Mouse (Mus musculus): ENCODE results near the gene Cpsf6.

Gene Cpsf6

DNA sequence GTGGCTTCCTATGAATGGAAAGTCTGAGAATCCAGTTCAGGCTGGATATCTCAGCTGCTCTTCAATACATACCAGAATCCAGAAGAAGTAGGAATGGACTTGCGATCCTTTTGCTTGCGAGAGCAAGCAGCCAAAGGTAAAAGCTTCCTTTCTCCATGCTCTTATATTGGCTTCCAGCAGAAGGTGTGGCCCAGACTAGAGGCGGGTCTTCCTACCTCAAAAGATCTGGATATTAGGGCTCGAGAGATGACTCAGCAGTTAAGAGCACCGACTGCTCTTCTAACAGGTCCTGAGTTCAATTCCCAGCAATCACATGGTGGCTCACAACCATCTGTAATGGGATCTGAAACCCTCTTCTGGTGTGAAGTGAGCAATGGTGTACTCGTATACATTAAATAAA, at the start of gene Cpsf6:
Gene Cpsf6, minus strand, starts transcription at position 108 of the 400 bp plus-strand sequence.
- DNase-seq (ENCODE audit: low spot score) = no peak

DNA sequence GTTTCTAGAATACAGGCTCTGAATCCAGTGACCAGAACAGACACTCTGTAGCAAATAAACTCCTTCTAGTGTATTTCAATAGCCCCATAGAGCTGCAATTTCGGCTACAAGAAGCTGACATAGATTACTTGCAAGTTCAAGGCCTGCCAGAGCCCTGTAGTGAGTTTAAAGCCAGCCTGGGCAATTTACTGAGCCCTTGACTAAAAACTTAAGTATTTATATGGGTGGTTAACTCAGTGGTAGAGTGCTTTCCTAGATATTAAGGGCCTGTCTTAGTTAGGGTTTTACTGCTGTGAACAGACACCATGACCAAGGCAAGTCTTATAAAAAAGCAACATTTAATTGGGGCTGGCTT, 46.8 kb upstream of the Cpsf6 start:
- no peak for DNase-seq (ENCODE audit: low spot score)

GRCm38 (mm10) chr10:117425907-117426614, 46.2 kb upstream of the Cpsf6 start:
- DNase-seq (ENCODE audit: low spot score) = no peak

DNA sequence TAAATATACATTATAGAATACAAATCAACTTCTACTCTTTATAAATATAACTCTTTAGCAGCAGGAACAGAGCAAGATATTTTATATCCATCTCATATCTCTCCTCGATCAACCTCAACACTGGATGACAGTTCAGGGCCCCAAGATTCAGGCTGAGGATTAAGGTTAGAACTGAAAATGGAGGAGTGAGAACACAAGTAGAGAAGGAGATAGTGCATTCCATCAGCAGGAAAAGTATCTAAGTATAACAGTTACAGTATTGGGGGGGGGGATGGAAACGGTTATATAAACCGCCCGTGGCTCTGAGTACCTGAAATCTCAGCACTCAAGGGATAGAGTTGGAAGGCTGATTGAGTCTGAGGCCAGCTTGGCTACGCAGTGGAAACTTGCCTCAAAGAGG, 45.2 kb upstream of the Cpsf6 start:
- DNase-seq (ENCODE audit: low spot score) = no peak

DNA sequence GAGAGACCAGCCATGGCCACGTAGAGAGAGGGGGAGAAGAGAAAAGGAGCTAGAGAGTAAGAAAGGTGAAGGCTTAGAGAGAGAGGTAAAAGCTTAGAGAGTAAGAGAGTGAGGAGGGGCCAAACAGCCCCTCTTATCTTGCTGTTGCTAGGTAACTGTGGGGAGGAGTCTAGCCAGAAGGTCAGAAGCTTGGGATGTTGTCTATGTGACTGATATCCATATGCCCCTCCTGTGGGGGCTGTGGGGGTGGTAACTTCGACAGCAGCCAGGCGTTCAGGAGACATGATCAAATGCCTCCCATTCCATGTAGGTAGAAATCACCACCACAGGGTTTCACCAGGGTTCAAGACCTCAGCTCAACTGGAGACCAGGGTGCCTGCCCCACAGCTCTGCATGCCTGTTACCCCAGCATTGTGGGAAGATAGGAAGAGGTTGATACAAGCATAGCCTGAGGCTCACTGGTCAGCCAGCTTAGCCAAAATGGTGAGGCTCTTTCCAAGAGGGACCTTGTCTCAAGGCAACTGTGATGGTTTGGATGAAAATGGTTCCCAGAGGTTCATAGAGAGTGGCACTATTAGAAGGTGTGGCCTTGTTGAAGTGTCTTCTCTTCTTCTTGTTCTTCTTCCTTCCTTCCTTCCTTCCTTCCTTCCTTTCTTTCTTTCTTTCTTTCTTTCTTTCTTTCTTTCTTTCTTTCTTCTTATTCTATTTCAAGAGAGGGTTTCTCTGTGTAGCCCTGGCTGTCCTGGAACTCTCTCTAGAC, 44.5 kb upstream of the Cpsf6 start:
- DNase-seq (ENCODE audit: low spot score) = no peak

DNA sequence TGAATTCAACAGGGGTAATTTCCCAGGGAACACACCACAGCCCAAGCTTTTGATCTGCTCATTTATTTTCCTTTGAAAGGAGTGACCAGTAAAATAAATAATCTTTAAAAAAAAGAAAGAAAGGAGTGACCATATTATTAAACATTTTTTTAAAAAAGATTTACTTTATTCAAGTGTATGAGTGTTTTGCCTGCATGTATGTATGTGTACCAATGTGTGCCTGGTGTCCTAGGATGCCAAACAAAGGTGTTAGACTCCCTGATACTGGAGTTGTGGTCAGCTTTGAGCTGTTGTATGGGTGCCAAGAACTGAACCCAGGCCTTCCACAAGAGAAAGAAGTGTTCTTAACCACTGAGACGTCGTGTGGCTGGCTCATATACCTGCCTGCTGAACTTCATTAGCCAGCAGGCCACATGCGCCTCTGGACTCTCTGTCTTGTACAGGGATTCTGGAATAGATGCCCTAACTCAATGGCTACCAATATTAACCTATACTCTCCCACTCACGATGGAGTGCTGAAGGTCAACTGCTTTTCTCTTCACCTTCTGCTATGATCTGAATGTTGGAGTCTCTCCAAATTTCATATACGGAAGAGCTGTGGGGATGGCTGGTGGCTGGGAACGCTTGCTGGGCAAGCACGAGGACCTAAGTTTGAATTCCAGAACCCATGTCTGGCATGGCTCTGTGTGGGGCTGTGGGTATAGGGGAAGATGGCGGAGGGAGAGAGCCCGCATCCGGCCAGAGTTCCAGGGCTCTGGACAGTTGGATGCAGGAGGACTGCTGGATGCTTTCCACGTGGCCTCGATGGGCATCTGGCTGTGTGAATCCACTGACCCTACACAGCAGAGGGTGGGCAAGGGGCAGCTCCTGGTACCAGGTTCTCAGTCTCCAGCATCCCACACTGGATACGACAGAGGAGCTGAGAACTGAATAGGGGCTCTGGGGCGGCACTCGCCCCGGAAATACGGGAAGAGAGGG, 43.5 kb upstream of the Cpsf6 start:
- no peak for DNase-seq (ENCODE audit: low spot score)

GRCm38 (mm10) chr10:117422174-117422808, 42.5 kb upstream of the Cpsf6 start:
- DNase-seq (ENCODE audit: low spot score) = no peak

GRCm38 (mm10) chr10:117421283-117422107, 41.7 kb upstream of the Cpsf6 start:
- DNase-seq (ENCODE audit: low spot score) = no peak

- no peak for DNase-seq (ENCODE audit: low spot score)
Measured at GRCm38 (mm10) chr10:117420502-117421282, 40.9 kb upstream of the Cpsf6 start.

GRCm38 (mm10) chr10:117419577-117420290, 39.9 kb upstream of the Cpsf6 start:
- DNase-seq (ENCODE audit: low spot score) = no peak

DNA sequence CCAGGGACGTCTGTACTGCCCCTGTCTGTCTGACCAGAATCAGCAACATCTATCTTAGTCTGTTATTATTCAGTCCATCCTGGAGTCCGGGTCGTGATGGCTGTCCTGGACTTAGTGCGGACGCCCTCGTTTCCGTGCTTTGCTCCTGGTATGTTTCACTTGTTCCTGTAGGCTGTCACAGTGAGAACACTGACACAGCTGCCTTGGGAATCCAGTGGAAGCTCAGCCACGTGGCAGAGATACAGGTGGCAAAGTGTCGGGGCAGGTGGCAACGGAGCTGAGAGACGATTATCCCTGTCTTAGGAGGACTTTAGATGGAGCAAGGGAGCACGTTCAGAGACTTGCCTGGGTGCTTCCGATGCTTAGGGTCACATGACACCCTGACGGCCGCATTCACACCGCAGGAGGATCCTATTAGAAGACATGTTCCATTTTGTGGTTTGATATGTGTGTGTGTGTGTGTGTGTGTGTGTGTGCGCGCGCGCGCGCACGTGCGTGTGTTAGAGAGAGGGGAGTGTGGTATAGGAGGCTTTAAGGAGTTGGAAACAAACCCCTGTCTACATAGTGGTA, 38.9 kb upstream of the Cpsf6 start:
- no peak for DNase-seq (ENCODE audit: low spot score)

DNA sequence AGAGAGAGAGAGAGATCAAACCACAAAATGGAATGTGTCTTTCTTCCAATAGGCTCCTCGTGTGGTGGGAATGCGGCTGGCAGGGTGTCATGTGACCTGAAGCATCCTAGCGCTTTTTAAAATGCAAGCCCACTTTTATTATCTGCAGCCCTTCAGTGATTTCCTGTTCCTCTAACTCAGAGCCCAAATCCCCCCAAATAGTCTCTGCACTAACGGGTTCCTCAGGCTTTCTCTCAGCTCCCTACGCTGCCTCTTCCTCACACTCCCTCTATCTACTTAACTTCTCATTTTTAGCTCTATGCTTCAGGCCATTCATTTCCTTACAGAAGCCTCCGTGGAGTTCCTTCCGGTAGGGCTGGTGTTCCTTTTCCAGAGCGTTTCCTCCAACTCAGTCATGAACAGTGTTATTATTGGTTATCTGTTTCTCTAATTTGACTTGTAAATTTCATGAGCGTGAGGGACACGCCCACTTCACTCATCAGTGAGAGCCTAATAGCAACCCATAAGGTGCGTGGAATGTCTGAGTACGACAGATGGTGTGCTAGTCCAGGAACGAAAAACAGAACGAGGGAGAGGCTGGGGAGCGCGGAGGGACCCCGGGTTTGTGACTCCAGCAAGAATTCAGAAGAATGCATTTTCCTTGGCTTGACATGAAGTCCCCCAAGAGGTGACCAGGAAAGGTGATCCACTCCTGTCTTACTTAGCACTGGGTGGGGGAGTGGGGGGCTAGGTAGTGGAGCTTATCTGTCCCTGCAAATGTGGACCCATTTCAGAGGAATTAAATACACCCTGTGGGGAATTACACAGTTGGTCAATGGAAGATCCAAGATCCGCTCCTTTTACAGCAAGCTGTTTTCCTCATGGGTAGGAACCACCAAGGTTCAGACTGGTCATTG, 38.2 kb upstream of the Cpsf6 start:
- DNase-seq (ENCODE audit: low spot score) = no peak

- DNase-seq (ENCODE audit: low spot score) = no peak
Measured at GRCm38 (mm10) chr10:117417470-117417767, 37.6 kb upstream of the Cpsf6 start.

DNA sequence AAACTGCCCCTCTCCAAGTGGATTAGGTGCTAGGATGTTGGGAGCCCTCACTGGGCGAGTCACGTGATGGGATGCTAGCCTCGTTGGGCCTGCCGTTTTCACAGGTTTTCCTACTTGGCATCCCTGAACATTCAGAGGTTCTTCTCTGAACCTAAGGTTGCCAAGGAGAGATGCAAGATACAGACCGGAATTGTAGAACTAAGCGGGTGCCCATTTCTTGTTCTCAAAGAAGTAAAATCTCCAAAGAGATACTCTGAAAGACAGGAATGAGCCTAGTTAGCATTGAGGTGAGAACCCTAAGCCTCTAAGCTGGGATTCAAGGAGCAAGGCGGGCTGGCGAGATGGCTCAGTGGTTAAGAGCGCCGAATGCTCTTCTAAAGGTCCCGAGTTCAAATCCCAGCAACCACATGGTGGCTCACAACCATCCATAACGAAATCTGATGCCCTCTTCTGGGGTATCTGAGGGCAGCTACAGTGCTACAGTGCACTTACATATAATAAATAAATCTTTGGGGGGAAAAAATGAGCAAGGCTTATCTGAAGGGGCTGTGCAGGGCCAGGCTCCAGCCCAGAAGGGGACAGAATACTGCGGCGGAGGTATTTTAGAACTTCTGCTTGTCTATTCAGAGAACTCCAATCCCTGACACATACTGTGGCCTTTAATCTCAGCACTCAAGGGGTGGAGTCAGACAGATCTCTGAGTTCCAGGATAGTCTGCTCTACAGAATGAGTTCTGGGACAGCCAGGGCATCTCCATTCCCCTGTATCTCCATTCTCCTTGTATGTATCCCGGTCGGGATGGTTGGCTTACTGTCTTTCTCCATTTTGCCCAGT, 37.0 kb upstream of the Cpsf6 start:
- no peak for DNase-seq (ENCODE audit: low spot score)

DNA sequence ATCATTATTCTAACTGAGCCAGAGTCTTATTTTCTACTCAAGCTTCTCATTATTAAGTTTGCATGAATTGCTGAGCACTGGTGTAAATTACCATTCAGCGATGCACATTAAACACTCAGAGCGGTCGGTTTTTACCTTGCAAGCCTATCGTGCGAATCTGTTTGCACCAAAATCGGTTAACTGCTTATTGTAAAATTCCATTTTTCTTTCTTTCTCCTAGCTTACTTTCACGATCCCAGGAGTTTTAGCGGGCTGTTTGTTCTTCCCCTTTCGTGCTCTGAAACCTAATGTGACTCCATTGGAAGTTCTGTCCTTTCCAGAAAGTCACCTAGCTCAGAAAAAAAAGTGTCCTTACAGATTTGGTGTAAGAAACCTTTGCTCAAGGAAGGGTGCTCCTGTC, 36.3 kb upstream of the Cpsf6 start:
- DNase-seq (ENCODE audit: low spot score) = no peak

DNA sequence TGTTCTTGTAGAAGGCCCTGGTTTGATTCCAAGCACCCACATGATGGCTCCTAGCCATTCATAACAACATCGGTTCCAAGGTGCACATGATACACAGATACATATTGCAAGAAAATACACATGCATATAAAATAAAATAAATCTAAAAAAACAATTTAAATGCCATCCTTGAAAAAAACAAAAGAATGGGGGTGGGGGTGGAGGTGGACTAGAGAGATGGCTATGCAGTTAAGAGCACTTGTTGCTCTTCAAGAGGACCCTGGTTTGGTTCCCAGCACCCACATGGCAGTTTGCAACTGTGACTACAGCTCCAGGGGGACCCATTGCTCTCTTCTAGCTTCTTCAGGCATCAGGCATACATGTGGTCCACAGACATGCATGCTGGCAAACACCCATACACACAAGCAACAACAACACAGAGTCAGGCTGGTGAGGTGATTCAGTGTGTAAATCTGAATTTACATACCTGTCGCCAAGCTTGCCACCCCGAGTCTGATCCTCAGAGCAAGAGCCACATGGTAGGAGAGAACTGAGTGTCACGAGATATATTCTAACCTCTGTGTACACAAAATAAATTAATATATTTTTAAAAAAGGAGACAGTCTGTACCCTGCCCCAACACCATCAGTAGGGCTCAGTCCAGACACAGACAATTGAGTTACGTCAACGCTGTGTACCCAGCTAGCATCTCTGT, 35.7 kb upstream of the Cpsf6 start:
- DNase-seq (ENCODE audit: low spot score) = no peak

- DNase-seq (ENCODE audit: low spot score) = no peak
Measured at GRCm38 (mm10) chr10:117414726-117415125, 34.9 kb upstream of the Cpsf6 start.

Measured in urinary bladder, postnatal 25 days (tissue).